Mouse (Mus musculus) C2C12 (cell line): ENCODE measurements at regions not wholly inside any gene's neighbourhood (a gene's known extent, or its start where the extent isn't known, plus 50 kb on each side); places are given as distances from the start of the nearest gene placed in this dataset.

ENCODE experiments used
- H3K27me3 ChIP-seq: one replicate; pipeline ENCODE4 v1.6.1; 2011; ENCODE audit not compliant: control insufficient read depth, insufficient read depth, insufficient read length
- H3K36me3 ChIP-seq: one replicate; pipeline ENCODE4 v1.6.1; 2011; ENCODE audit not compliant: control insufficient read depth, insufficient read depth
- H3K4me3 ChIP-seq: one replicate; pipeline ENCODE4 v1.5.1; 2011; ENCODE audit warnings: mild to moderate bottlenecking, control low read depth; ENCODE audit not compliant: poor library complexity, insufficient read depth, severe bottlenecking
- H3K79me2 ChIP-seq: one replicate; pipeline ENCODE4 v1.6.1; 2011; ENCODE audit not compliant: control insufficient read depth, insufficient read depth
- H3K79me3 ChIP-seq: one replicate; pipeline ENCODE4 v1.6.1; 2011; ENCODE audit warnings: low read depth, control low read depth
- H3ac ChIP-seq: one replicate; pipeline ENCODE3; 2011; ENCODE audit warnings: low read depth; ENCODE audit not compliant: control insufficient read depth, insufficient read length
- CEBPB ChIP-seq: IDR thresholded peaks from one replicate; pipeline ENCODE4 v1.6.1; 2011; ENCODE audit warnings: low read depth, mild to moderate bottlenecking, control low read depth, moderate library complexity
- CTCF ChIP-seq: IDR thresholded peaks from one replicate; pipeline ENCODE4 v1.5.1; 2011; ENCODE audit not compliant: control insufficient read depth, insufficient read depth, insufficient read length
- FOSL1 ChIP-seq: IDR thresholded peaks from one replicate; pipeline ENCODE4 v1.8.0; 2011; ENCODE audit warnings: mild to moderate bottlenecking, low read length; ENCODE audit not compliant: poor library complexity, insufficient read depth, severe bottlenecking
- MAX ChIP-seq: IDR thresholded peaks from one replicate; pipeline ENCODE4 v1.6.1; 2011; ENCODE audit warnings: mild to moderate bottlenecking, control low read depth
- MYOD1 ChIP-seq: IDR thresholded peaks from one replicate; pipeline ENCODE4 v1.6.1; 2011; ENCODE audit warnings: low read depth; ENCODE audit not compliant: control insufficient read depth, insufficient read length
- MYOG ChIP-seq: IDR thresholded peaks from one replicate; pipeline ENCODE4 v1.6.1; 2011; ENCODE audit not compliant: control insufficient read depth, insufficient read length; ENCODE audit errors: extremely low read depth
- USF1 ChIP-seq: IDR thresholded peaks from one replicate; pipeline ENCODE4 v1.6.1; 2011; ENCODE audit warnings: low read depth, mild to moderate bottlenecking, control low read depth, moderate library complexity

DNA sequence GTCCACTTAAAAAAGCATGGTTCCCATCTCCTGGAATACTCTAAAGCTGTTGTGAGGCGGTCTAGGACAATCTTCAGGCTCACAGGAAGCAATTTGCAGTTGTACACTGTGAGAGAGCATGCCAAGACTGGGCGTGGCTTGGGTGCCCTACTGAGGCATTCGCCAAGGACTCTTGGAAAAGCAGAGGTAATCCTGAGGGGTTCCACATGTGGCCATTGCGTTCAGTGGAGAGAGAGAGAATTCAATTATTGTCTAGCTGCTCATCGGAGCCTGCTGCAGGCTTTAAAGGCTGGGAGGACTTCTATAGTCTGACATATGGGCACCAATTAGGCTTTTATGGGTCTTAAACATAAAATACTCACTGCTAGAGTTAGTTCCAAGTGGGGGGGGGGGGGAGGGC, 113.8 kb upstream of the Lnx1 start:
- Histone ChIP-seq H3K79me3 (no peaks in the 10 kb centered on the region), H3K4me3 (no peak overlapping the region), H3K36me3 (no peaks in the 10 kb centered on the region), H3K27me3 (no peaks in the 10 kb centered on the region), H3ac (no peak overlapping the region), H3K79me2 (no peaks in the 10 kb centered on the region)
- TF ChIP-seq MAX (no peak), FOSL1 (no peak), USF1 (no peak), CEBPB (no peak), CTCF (no peak), MYOD1 (no peak), MYOG (no peak)

DNA sequence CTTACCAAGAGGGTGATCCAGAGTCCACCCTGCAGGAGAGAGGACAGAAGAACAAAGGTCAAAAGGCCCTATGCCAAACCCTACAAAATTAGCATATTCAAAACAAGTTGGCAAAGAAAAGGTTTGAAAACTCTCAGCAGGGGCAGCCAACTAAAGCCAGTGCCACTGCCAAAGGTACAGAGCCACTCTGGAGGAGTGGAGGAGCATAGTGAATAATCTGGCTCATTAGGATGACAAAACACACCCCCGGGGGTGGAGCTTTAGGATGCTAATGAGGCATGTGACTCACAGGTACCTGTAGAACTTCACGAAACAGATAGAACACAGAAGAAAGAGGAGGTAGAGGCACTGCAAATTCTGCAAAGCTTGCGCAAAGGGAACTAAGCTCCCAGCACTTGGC, 110.7 kb upstream of the Lnx1 start:
- no peak overlapping the region for H3K4me3 ChIP-seq
- no peaks in the 10 kb centered on the region for H3K79me2 ChIP-seq
- no peaks in the 10 kb centered on the region for H3K27me3 ChIP-seq
- TF ChIP-seq FOSL1 (no peak), USF1 (no peak), CTCF (no peak), MAX (no peak), MYOD1 (no peak), MYOG (no peak), CEBPB (no peak)
- H3K79me3 ChIP-seq, result no peaks in the 10 kb centered on the region
- H3ac ChIP-seq, result no peak overlapping the region
- H3K36me3 ChIP-seq, result no peaks in the 10 kb centered on the region

DNA sequence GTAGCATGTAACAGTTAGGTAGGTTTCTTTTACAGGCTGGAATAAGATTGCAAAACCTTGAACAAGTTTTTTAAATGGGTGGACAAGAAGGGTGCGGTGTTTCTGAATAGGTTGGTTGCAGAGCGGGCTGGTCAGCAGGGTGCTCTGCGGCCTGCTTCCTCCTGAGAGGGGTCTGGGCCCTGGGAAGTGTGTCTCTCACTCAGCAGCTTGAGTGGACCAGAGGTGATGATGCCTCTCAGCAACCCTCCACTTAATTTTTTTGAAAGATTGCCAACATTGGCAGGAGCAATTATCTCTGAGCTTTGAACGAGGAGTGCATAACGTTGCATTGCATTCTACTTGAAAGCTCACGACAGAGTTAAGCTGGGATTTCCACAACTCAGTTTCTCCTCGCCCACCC, 108.3 kb upstream of the Lnx1 start:
- TF ChIP-seq MYOD1 (no peak), CEBPB (no peak), USF1 (no peak), FOSL1 (no peak), CTCF (no peak), MYOG (no peak), MAX (no peak)
- H3K79me2 ChIP-seq, result no peaks in the 10 kb centered on the region
- H3K79me3 ChIP-seq, result no peaks in the 10 kb centered on the region
- H3K27me3 ChIP-seq, result no peaks in the 10 kb centered on the region
- no peak overlapping the region for H3ac ChIP-seq
- H3K4me3 ChIP-seq, result no peak overlapping the region
- no peaks in the 10 kb centered on the region for H3K36me3 ChIP-seq

DNA sequence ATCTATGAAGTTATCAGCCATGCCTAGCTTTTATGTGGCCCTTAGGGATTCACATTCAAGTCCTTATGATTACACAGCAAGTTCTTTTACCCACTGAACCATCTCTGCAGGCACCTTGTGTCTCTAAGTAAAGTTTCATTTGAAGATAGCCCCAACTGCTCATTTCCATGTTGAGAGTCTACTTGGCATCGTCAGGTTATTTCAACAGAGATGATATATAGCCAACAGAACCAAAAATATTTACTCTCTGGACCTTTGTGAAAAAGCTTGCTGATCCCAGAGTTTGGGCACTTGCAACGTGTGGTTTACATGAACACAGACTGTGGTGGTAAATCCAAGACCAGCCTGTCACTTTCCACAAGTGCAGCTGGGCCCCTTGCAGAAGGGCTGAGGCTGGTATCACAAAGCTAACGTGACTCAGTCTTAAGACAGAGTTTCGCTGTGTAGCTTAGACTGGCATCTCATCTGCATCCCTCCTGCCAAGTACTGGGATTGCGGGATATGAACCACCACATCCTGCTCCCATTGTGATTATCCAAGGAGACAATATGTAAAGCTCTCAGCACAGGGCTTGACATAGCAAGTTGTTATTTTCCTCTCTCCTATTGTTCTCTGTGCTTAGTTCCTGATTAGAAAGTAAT, 105.0 kb upstream of the Lnx1 start:
- TF ChIP-seq MAX, result no peak
- TF ChIP-seq FOSL1, result no peak
- TF ChIP-seq CEBPB, result no peak
- no peak for TF ChIP-seq MYOG
- no peak for TF ChIP-seq USF1
- TF ChIP-seq CTCF, result no peak
- TF ChIP-seq MYOD1, result no peak
- Histone ChIP-seq H3K79me2 (no peaks in the 10 kb centered on the region), H3K36me3 (no peaks in the 10 kb centered on the region), H3K4me3 (no peak overlapping the region), H3K27me3 (no peaks in the 10 kb centered on the region), H3ac (no peak overlapping the region), H3K79me3 (no peaks in the 10 kb centered on the region)

DNA sequence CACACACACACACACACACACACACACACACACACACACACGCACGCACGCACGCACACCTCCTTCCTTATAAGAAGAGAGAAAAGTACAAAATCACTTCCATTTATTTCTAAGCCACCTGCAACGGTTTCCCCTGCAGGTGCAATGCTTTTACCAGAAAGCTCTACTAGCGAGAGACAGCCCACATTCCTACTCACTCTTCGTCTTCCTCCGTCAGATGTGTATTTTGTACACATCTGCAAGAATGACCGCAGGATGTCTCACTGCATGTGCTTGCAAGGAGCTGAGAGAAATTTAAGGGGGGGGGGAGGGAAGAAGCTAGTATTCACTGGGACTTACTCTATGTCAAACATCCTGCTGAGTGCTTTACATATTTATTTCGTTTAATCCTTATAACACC, 99.2 kb upstream of the Lnx1 start:
- Histone ChIP-seq H3K4me3 (no peak overlapping the region), H3K79me2 (no peaks in the 10 kb centered on the region), H3ac (no peak overlapping the region), H3K27me3 (no peaks in the 10 kb centered on the region), H3K79me3 (no peaks in the 10 kb centered on the region), H3K36me3 (no peaks in the 10 kb centered on the region)
- no peak for TF ChIP-seq USF1
- no peak for TF ChIP-seq CTCF
- no peak for TF ChIP-seq CEBPB
- TF ChIP-seq FOSL1, result no peak
- no peak for TF ChIP-seq MAX
- TF ChIP-seq MYOD1, result no peak
- TF ChIP-seq MYOG, result no peak

DNA sequence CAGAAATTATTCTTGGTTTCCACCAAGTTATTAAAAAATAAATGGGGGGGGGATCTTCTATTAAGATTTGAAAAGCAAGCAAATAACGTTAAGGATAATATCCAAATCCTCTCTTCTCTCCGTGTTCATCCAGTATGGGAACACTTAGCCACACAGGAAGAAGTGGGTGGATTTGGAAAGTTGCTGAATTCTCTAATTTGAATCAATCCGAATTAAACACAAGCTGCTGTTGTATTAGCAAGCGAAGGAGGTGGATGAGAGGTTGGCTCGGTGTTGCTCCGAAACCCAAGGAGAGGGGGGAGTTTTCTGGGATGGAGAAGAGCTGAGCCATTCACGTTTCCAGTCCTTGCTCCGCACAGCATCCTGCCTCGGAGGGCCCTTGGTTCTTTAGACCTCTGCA, 97.6 kb upstream of the Lnx1 start:
- Histone ChIP-seq H3K36me3 (no peaks in the 10 kb centered on the region), H3ac (no peak overlapping the region), H3K79me3 (no peaks in the 10 kb centered on the region), H3K79me2 (no peaks in the 10 kb centered on the region), H3K27me3 (no peaks in the 10 kb centered on the region), H3K4me3 (no peak overlapping the region)
- TF ChIP-seq CTCF, result no peak
- no peak for TF ChIP-seq MYOG
- TF ChIP-seq CEBPB, result no peak
